Mouse (Mus musculus) spleen, adult 18-20 months (tissue): ENCODE results near the gene Tbc1d9b.

Source experiments
- DNase-seq, 2 experiments: peaks; one replicate each; pipeline ENCODE4 v3.0.0; 2022; ENCODE audit warnings: mixed read lengths in 2 of 2

Tbc1d9b gene

GRCm38 (mm10) chr11:50178532-50179488 lies 47.6 kb downstream of the Tbc1d9b start:
- no peak for DNase-seq

GRCm38 (mm10) chr11:50180478-50181231 lies 49.5 kb downstream of the Tbc1d9b start:
- DNase-seq = no peak

GRCm38 (mm10) chr11:50182702-50183101 lies 51.5 kb downstream of the Tbc1d9b start:
- no peak for DNase-seq

- no peak for DNase-seq
Observed at GRCm38 (mm10) chr11:50184788-50185187, 53.6 kb downstream of the Tbc1d9b start.

GRCm38 (mm10) chr11:50188682-50189081 lies 57.5 kb downstream of the Tbc1d9b start:
- no peak for DNase-seq

GRCm38 (mm10) chr11:50190362-50190761 lies 59.2 kb downstream of the Tbc1d9b start:
- no peak for DNase-seq

- no peak for DNase-seq
Observed at GRCm38 (mm10) chr11:50192278-50192677, 61.1 kb downstream of the Tbc1d9b start.

- DNase-seq = no peak
Observed at GRCm38 (mm10) chr11:50194070-50194469, 62.9 kb downstream of the Tbc1d9b start.

GRCm38 (mm10) chr11:50194793-50195192 lies 63.6 kb downstream of the Tbc1d9b start:
- DNase-seq = no peak

- DNase-seq = no peak
Observed at GRCm38 (mm10) chr11:50197500-50197899, 66.3 kb downstream of the Tbc1d9b start.

- no peak for DNase-seq
Observed at GRCm38 (mm10) chr11:50198219-50198846, 67.1 kb downstream of the Tbc1d9b start.

- DNase-seq = no peak
Observed at GRCm38 (mm10) chr11:50198916-50199315, 67.7 kb downstream of the Tbc1d9b start.

GRCm38 (mm10) chr11:50200613-50201012 lies 69.4 kb downstream of the Tbc1d9b start:
- DNase-seq = no peak

- DNase-seq = no peak
Observed at GRCm38 (mm10) chr11:50201590-50201989, 70.4 kb downstream of the Tbc1d9b start.

- no peak for DNase-seq
Observed at GRCm38 (mm10) chr11:50203302-50203827, 72.2 kb downstream of the Tbc1d9b start.

GRCm38 (mm10) chr11:50205434-50205833 lies 74.2 kb downstream of the Tbc1d9b start:
- no peak for DNase-seq

- no peak for DNase-seq
Observed at GRCm38 (mm10) chr11:50206037-50206436, 74.8 kb downstream of the Tbc1d9b start.

- no peak for DNase-seq
Observed at GRCm38 (mm10) chr11:50207344-50207743, 76.1 kb downstream of the Tbc1d9b start.

- no peak for DNase-seq
Observed at GRCm38 (mm10) chr11:50208039-50208438, 76.8 kb downstream of the Tbc1d9b start.

- DNase-seq = peak; percentile 81 to 86
Observed at GRCm38 (mm10) chr11:50210101-50210504, 78.9 kb downstream of the Tbc1d9b start.

GRCm38 (mm10) chr11:50210505-50211151 lies 79.4 kb downstream of the Tbc1d9b start, which contains the start of the genes Sqstm1 and Mgat4b:
Gene Sqstm1, minus strand, starts transcription at chr11:50210827.
Gene Mgat4b, plus strand, starts transcription at chr11:50210890.
- DNase-seq = peak; percentile 71 to 82
